Mouse (Mus musculus): Measurements from ENCODE around the gene Casc1.
"Not testable (repeated sequence)": the region's sequence is repeated elsewhere in the genome, so short reads cannot be mapped to it uniquely, and the experiment has no call there.

Gene Casc1

DNA sequence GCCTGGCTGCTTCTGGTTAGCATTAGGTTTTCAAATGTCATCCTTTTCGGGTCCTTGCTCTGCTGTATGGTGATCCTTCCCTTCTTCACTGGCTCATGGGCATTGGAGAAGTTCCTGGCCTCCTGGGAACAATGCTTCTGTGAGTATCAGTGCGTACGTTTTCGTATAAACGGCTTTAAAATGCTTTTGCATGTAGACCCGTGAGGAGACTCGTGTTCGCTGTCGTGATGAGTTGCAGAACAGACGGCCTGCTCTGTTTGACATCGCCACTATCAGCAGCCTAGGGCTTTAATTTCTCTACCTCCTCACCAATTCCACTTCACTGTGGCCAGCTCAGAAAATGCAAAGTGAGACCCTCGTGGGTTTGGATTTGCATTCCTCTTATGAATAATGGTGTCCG lies 71.6 kb downstream of the Casc1 start:
- no peak for DNase-seq (ENCODE audit: low spot score in 2 of 2)

DNA sequence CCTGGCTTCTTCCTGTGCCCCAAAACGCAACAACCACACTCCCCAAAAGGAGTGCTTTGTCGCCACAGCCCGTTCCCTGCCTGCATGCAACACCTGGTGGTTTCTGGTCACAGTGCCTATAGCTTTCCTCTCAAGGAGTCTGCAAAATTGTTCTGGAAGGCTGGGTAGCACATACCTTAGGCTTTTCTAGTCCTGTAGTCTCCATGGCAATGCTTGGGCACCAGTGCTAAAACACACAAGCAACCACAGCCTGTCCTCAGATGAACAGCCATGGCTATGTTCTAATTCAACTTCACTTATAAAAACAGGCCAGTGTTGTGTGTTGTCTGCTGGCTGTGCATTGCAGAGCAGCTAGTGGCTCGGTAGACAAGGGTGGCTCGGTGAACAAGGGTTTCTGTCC lies 74.0 kb downstream of the Casc1 start:
- DNase-seq (ENCODE audit: low spot score in 2 of 2): no peak

- no peak for DNase-seq (ENCODE audit: low spot score in 2 of 2)
Measured at GRCm38 (mm10) chr6:145135804-145136203, 75.0 kb downstream of the Casc1 start.

DNA sequence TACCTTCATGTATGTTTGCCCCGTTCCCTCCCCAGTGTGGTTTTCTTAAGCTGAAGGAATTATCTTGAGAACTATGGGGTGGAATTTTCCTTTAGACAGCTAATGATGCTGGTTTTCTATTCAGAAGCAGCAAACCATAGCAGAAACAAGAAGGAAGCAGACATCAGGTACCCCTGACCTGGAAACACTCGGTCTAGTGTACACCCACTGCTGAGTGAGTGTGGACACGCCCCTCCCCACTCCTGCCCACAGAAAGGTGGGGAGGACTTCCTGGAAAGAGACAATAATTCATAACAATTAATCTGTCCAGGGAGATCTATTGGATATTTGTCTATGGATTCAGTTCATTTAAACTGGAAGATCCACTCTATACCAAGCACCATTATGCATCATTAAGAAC lies 75.5 kb downstream of the Casc1 start:
- DNase-seq (ENCODE audit: low spot score in 2 of 2): no peak

- DNase-seq (ENCODE audit: low spot score in 2 of 2): not testable (repeated sequence)
Measured at GRCm38 (mm10) chr6:145132969-145133368, 77.8 kb downstream of the Casc1 start.

GRCm38 (mm10) chr6:145131991-145132390 lies 78.8 kb downstream of the Casc1 start:
- DNase-seq (ENCODE audit: low spot score in 2 of 2): no peak

- no peak for DNase-seq (ENCODE audit: low spot score in 2 of 2)
Measured at GRCm38 (mm10) chr6:145129563-145129962, 81.2 kb downstream of the Casc1 start.

DNA sequence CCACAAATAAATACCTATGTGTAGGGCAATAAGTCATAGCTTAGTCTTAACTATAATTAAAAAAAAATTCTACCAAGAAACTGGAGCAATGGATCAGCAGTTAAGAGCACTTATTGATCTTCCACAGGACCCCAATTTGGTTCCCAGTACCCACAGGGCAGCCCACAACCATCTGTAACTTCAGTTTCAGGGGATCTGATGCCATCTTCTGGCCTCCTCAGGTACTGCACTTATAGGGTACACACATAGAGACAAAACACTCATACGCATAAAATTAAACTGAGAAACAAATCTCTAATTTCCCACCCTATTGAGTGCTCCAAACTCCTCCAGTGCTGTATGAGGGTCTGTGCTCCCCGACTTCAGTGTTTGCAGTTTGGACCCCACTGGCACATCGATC lies 83.2 kb downstream of the Casc1 start:
- DNase-seq (ENCODE audit: low spot score in 2 of 2): no peak

- no peak for DNase-seq (ENCODE audit: low spot score in 2 of 2)
Measured at GRCm38 (mm10) chr6:145125591-145126113, 85.2 kb downstream of the Casc1 start.

All from thymus, postnatal 10 days (tissue).